Mouse (Mus musculus): ENCODE results near the gene Fsd2. TPM values are rescaled to one million over a fixed set of nuclear protein-coding genes. Genes with fewer than 3 reads are reported as not detected.
A peak's percentile ranks its signal among the peaks of the same experiment; 100 is the strongest.

Fsd2 gene
- total RNA-seq, 2 experiments from 2014 or later, result 322 to 355 TPM

DNA sequence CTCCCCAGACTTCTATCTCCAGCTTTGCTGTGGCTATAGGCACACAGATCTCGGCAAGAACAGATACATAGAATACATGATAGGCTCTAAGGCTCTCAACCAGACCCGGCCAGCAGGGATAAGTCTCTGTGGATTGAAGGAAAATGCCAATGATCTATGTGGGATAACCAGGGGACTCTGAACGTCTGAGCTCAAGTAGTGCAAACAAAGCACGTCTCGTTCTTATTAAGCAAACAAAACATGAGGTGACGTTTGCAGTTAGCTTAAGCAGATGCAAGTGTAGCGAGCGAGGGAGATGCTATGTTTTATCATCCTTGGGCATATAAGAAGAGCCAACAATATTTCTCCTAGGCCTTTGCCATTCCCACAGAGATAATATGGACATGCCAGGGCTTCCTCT, 23.8 kb downstream of the Fsd2 start:
- no peak for DNase-seq

DNA sequence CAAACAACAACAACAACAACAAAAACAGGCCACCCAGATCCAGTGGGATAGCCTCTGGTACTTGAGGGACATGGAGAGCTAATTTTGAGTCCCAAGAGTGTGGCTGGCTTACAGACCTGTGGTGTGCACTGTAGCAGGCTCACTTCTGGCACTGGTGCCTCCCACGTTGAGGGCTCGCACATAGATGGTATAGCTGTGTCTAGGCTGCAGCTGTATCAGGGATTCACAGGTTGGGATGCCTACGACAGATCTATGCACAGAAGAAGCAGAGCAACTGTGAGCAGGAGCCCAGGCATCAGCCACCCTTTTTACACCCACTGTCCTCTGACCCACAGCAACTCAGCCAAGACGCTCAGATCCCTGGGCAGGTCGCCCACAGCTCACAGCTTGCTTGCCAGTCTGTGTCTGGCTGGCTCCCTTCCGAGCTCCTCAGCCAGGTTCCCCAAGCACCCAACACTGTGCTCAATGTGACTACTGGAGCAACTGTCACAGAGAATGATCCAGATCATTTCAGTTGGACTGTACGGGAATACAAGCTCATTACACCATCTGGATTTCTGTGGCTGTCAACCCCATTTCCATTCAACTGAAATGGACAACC, 24.7 kb downstream of the Fsd2 start:
- DNase-seq, result peak; percentile 83 to 87

DNA sequence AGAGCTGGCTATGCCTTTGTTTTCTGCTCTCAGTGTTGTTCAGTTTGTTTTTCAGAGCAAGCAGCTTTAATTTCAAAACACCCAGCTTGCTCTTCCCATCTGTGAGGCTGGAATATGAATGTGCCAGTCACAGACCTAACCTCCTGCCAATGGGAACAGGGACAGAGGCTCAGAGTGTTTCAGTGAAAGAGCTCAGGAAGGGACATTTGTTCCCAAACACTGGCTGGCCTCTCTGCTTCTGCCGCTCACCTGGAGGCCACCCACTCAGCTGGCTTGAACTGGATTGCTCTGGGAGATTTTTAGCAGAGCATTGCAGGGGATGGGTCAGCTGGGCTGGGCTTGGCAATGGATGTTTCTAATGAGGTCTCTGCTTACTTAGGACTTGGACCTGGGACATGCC, 25.7 kb downstream of the Fsd2 start:
- no peak for DNase-seq

DNA sequence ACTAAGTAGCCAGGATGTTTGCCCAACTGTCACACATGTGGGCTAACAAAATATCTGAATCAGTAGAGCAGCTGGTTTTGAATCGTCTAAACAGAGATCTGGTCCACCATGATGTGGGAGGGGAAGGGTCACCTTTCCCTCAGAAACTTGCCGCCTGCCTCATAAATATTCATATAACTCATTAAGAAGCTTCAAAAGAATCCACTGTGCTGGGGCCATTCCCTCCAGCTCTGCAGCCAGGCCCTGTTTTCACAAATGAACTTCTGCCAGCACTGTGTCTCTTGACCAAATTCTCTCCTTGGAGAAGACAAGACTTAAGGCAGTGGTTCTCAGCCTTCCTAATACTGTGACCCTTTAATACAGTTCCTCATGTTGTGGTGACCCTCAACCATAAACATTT, 27.2 kb downstream of the Fsd2 start:
- DNase-seq, result no peak

DNA sequence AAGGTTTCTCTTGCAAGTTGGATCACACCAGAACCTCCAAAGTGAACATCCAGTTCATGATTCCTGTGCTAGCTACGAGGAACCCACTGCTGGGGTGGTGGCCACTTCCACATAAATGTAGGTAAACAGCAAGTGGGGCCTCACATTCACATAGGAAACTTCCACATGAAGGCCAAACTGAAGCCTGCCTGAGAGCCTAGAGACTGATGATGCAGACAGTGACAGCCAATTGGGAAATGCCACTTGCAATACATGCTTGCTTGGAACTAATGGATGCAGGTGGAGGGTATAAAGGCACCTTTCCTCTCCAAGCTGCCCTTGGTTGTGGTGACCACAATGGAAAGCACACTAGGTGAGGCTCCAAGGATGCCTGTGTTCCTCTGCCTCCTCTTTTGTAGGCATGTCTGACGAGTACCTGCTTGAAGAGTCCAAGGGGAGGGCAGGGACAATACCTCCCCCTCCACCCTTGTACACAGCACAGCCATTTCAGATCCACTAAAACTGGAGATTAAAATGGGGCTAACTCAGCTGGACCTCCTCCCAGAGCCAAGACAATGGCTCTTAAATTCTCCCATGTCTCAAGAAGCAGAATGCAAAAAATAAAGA, 28.6 kb downstream of the Fsd2 start:
- DNase-seq, result no peak

DNA sequence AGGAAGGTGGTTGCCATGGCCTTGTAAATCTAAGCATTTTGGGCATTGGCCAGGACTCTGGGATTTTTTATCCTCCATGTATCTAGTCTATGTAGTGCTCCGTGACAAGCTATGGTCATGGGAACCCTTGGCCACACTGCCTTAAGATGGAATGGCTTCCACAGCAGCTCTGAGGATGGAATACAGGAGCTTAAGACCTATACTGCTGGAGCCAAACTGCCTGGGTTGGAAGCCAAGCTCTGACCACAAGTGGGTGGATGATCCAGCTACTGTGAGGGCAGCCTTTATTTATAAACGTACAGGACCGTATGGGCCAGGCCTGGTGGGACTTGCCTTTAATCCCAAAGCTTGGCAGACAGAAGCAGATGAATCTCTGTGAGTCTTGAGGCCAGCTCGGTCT, 30.3 kb downstream of the Fsd2 start:
- DNase-seq, result no peak

DNA sequence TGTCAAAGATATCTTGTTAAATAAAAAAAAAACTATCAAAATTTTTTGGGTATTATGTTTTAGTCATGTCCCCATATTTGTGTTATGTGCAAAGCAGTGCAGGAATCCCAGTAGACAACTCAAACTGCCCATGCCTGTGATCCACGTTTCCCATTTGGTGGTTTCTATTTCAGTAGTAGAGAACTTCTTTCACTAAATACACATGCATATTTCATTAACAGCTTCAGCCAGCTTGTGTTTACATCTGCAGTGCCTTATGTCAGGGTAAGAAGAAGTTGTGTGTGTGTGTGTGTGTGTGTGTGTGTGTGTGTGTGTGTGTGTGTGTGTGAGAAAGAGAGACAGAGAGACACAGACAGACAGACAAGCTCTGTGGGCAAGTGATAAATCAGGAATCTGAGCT, 35.3 kb downstream of the Fsd2 start:
- no peak for DNase-seq

DNA sequence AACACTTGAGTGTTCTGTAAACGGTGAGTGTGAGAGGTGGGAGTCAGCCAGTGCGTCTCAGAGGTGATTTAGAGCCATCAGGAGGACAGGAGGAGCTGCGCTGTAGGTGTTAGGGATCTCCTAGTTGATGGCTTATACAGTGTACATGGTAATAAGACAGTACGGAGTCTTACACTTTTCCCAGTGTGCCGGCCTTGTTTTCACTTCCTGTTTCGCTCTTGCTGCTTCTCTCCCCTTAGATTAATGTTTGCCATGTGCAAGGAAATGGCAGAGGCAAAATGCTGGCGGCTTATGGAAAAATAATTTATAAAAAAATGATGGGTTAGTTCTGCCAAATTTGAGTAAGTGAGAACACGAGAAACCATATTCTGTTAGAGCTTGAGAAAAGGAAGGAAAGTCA, 37.8 kb downstream of the Fsd2 start:
- no peak for DNase-seq

DNA sequence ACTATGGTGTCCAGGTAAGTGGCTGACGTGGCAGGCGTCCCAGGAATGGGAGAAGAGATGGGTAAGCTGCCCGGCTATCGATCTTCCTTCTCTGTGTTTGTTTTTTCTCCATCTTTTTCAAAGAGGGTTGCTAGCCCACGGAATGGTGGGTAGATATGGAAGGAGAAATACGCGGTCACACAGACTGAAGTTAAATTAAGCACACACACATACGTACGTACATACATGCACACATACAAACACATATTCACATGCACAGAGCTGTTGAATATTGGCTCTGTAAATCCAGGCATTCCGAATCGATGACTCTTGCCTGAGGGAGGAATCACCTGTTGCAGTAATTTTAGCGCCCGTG, 43.1 kb downstream of the Fsd2 start:
- DNase-seq, result no peak

DNA sequence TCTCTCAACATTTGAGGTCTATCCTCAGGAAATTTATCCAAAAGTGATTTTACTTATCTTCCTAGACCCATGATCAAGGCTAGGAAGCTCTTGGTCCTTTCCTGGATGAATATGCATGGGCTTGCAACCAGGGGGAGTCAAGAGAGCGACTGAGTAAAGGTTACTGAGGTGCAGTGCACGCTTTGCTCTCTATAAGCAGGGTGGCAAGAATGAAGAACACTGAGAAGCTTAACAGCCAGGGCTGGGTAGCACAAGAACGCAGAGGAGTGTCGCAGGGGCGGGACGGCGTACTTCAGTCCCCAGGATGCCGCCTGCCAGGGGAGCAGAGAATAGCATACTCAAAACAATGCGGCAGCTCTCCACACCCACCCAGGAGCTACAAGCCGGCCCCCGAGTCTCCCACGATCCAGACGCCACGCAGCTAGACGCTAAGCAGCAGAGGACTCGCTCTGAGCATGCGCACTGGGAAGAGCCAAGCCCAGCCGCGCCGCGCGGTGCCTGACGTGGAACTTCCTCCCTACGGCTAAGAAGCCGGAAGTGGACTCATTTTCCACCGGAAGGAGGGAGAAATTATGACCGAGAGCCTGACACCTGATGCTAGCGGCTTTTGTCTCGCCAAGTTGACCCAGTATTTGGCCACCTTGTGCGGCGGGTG, 43.6 kb downstream of the Fsd2 start:
- peak; percentile 91 to 94 for DNase-seq

DNA sequence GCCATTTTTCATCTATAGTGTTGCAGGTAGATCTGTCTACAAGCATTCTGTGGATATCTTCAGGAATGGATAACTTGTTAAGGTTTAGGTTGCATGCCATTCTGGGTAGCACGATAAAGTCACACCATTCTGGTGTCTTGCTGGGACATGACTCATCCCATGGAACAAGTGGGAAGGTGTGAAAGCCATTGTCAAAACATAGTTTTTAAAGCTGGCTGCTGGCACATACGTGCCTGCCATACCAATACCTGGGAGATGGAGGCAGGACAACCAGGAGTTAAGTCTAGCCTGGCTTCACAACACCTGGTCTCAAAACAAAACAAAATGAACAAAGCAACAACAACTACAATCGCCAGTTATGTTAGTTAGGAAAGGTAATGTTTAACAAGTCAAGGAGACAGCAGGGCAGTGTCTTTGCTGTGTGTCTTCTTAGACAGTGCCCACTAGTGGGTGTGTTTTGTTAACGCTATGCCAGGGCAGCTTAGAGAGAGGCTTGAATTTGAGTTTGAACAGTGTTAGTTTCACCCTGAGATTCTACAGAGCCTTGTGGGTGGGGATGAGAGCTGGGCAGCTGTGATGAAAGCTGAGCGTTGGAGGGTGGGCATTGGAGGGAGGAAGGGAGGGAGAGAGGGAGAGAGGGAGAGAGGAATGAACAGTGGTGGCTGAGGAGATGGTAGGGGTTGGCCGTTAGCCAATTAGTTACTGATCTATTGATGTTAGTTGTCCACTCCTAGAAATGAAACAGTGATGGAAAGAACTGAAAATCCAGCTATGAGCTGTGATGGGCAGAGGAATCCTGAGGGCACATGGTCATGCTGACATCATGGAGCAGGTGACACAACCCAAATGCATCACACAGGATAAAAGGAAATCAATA, 50.4 kb downstream of the Fsd2 start:
- DNase-seq, result no peak

DNA sequence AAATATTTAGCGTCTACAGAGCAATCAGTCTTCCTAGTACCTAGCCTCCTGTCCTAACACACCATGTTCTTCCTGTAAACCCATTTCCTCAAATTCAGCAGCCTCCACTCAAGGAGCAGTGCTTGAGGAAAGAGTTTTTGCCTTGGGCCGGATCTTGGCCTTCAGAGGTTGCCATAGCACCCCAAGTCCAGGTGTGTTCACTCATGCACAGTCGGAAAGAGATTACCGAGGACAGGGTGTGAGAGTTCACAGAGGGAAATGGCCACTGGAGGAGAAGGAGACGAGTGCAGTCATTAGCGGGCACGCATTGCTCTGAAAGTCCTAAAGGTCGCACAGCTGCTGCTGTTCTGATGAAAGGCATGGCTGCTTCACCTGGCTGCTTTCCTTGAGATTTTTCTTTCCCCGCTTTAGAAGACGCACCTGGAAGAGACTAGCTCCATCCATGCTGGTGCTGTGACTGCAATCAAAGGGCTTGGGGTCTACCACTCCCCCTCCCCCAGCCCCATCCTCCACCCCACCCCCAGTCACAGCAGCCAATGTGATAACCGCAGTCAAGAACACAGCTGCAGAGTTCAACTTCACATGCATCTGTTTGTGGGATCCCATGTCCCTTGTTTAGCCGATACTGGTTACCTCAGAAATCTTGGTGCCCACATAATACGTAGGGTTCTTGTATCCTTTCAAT, 51.7 kb downstream of the Fsd2 start:
- DNase-seq, result no peak

DNA sequence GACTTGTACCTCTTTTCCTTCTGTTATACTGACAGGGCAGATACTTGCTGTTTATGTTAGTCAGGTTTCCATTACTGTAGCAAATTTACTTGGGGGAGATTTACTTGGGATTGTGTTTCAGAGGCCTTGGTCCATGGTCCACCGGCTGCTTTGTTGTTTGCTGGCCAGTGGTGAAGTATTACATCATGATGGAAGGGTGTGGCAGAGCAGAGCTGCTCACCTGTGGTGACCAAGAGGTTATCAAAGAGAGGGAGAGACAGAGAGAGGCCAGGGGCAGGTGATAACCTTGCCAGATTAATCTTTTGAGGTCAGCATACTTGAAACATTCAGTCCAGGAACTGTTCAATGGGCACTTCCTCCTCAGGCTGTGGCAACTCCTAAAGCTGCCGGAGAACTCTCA, 65.7 kb downstream of the Fsd2 start:
- DNase-seq, result no peak

DNA sequence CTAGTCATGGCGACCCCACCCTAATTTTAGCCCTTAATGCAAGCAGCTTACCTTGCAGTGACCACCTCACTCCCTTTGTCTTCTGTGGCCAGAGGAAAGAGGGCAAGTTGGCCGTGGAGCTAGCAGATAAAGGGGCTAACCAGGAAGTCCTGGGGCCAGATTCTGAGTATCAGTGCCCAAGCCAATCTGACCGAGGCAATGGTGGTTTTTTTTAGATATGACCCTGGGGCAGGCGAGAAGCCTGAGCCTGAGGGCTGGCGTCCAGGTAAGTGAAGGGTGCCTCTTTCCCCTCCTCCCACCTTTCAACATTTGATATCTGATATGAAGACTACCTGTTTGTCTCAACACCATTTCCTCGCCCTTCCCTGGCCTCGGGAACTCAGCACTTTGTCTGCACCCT, 68.6 kb downstream of the Fsd2 start, which contains the start of gene BC048679:
Gene BC048679, minus strand, starts transcription at position 101 of the 400 bp plus-strand sequence.
- no peak for DNase-seq

DNA sequence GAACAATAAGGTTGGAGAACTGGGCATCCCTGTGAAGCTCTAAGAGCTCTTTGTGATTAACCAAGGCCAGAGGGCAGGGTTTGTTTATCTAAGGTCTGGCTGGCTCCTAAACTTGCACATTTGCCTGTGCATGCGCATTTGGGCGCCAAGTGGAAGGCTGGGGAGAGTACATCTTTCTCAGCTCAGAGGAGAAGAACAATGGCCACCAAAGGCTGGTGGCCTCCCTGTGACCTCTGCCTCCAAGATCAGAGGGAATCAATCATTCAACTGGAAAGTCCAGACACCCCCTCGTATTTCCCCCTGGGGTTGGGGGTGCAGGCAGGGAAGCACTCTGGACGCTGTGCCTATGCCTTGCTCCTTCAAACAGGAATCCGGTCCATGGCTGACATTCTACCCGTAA, 69.6 kb downstream of the Fsd2 start:
- no peak for DNase-seq

DNA sequence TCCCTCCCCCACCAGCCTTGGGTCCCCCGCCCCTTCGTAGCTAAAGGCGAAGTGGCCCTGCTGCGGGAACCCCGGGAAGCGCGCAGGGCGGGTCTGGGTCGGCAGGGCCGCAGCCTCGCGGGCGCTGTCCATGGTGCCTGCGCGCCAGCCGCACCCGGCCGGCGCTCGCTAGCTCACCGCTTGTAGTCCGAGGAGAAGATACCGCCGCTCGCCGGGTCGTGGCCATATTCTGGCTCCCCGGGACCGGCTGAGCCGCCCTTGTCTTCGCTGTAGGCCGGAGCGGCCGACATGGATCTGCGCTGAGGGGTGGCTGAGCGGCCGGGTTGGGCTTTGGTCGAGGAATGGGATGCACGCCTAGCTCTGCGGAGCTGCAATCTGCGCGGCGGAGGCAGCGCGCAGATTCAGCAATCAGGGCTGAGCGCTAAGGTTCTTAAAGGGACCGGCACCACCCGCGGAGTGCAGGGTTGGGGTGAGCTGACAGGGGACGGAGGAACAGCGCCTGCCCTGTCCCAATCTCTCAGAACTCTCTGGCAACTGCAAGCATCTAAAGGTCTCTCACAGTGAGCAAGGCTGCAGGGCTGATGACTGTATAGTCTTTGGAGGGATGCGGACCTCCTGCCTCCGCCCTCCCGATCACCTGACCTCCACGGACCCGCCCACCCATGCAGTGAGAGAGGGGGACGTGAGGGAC, 73.3 kb downstream of the Fsd2 start, which contains the start of gene Ap3b2:
Gene Ap3b2, minus strand, starts transcription at position 595 of the 691 bp plus-strand sequence.
- DNase-seq, result peak; percentile 33 to 53

DNA sequence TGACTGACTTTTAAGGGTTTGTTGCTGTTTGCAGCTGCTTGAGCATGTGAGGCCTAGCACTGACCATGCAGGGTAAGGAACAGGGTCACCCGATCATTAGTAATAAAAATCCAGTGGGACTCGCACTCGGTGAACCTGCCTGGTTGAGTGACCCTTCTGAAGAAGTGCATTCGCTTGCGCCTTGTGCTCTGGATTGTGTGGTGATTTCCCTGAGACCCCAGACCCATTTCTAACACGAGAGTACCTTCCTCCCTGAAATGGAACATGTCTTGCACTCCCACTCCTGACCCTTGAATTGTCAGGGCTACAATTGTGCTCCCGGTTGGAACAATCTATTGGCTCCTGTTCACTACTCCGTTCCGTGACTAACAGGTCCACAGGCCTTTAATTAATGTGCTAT, 74.1 kb downstream of the Fsd2 start:
- DNase-seq, result no peak

DNA sequence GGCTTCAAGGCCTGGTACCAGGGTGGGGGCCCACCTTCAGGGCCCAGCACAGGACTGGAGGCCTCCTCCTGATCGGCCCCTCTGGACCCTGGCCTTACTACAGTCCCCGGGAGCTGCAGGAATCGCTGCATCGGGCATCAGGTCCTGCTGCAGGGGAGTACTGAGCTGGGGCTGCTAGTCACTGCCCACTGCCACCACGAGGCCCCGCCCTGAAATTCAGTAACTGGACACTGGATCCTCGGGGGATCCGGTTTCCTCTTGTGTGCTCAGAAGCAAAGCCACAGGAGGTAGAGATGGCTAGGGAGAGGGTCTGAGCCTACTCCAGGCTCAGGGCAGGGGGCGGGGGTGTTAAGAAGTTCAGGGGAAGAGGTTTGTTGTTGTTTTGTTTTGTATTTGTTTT, 77.1 kb downstream of the Fsd2 start:
- DNase-seq, result no peak
